Mouse (Mus musculus) MN1 (cell line): ENCODE results near the gene Itga9.
A peak's percentile ranks its signal among the peaks of the same experiment; 100 is the strongest.

ENCODE experiments used
- DNase-seq: peaks from one replicate; pipeline ENCODE4 v3.0.0-alpha.2; 2016; ENCODE audit warnings: low spot score

Gene Itga9

GRCm38 (mm10) chr9:118878596-118878995, 272.1 kb downstream of the Itga9 start:
- DNase-seq, result no peak

GRCm38 (mm10) chr9:118881281-118881945, 274.9 kb downstream of the Itga9 start:
- DNase-seq, result no peak

- DNase-seq, result no peak
Measured at GRCm38 (mm10) chr9:118881946-118882284, 275.4 kb downstream of the Itga9 start.

GRCm38 (mm10) chr9:118883150-118883549, 276.7 kb downstream of the Itga9 start:
- DNase-seq, result no peak

GRCm38 (mm10) chr9:118885785-118886184, 279.3 kb downstream of the Itga9 start:
- DNase-seq, result no peak

GRCm38 (mm10) chr9:118887201-118887600, 280.7 kb downstream of the Itga9 start:
- DNase-seq, result no peak

- DNase-seq, result no peak
Measured at GRCm38 (mm10) chr9:118887734-118888133, 281.2 kb downstream of the Itga9 start.

GRCm38 (mm10) chr9:118890149-118890548, 283.7 kb downstream of the Itga9 start:
- DNase-seq, result no peak

GRCm38 (mm10) chr9:118890645-118891044, 284.2 kb downstream of the Itga9 start:
- DNase-seq, result no peak

- no peak for DNase-seq
Measured at GRCm38 (mm10) chr9:118891068-118891467, 284.6 kb downstream of the Itga9 start.

- DNase-seq, result no peak
Measured at GRCm38 (mm10) chr9:118891593-118891992, 285.1 kb downstream of the Itga9 start.

GRCm38 (mm10) chr9:118895101-118895500, 288.6 kb downstream of the Itga9 start:
- no peak for DNase-seq

- DNase-seq, result no peak
Measured at GRCm38 (mm10) chr9:118900677-118901076, 294.2 kb downstream of the Itga9 start.

- DNase-seq, result no peak
Measured at GRCm38 (mm10) chr9:118901917-118902316, 295.4 kb downstream of the Itga9 start.

- peak; percentile 18 for DNase-seq
Measured at GRCm38 (mm10) chr9:118907934-118908620, 301.6 kb downstream of the Itga9 start.

GRCm38 (mm10) chr9:118913048-118913447, 306.6 kb downstream of the Itga9 start:
- no peak for DNase-seq

GRCm38 (mm10) chr9:118913613-118914012, 307.1 kb downstream of the Itga9 start:
- no peak for DNase-seq

GRCm38 (mm10) chr9:118914589-118914988, 308.1 kb downstream of the Itga9 start:
- no peak for DNase-seq

GRCm38 (mm10) chr9:118915290-118915689, 308.8 kb downstream of the Itga9 start:
- no peak for DNase-seq

GRCm38 (mm10) chr9:118919672-118920186, 313.2 kb downstream of the Itga9 start:
- peak; percentile 68 for DNase-seq

GRCm38 (mm10) chr9:118920798-118921515, 314.5 kb downstream of the Itga9 start:
- peak; percentile 76 for DNase-seq

GRCm38 (mm10) chr9:118921926-118922325, 315.4 kb downstream of the Itga9 start:
- no peak for DNase-seq

- no peak for DNase-seq
Measured at GRCm38 (mm10) chr9:118924554-118925085, 318.1 kb downstream of the Itga9 start.
